Mouse (Mus musculus): Measurements from ENCODE around the gene P2rx5.
A peak's percentile ranks its signal among the peaks of the same experiment; 100 is the strongest.

The P2rx5 gene

DNA sequence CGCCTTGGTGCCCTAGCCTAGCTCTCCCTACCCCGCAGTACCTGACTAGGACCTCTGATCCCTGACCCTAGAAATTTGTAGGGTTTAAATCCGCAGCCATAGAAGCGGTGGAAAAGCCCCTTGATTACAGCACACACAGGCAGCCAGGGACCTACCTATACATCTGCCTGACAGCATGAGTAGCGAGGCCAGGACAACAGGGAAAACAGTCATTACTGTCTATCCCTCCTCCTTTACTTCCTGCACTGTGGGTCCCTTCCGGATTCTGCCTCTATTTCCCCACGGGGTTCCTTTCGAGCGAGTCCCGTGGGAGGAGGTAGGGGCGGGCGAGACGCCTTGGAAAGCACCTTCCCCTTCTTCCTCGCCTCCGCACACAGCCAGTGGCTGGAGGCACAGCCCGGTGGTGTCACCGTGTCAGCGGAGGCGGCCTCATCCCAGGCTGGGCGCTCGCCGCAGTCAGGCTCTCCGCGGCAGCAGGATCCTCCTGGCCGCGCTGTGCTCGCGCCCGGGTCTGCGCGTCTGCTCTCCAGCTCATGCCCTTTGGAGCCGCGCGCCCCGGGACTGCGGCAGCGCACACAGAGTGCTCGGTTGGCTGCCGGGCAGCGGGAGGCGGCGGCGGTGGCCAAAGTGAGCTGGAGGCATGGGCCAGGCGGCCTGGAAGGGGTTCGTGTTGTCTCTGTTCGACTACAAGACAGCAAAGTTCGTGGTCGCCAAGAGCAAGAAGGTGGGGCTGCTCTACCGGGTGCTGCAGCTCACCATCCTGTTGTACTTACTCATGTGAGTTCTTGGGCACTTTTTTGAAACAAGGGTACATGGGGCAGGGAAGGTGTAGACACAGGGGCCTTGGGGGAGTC, at the start of gene P2rx5:
TSS of gene P2rx5 (plus strand) at position 465 of the 854 bp plus-strand sequence.
- DNase-seq: peak; percentile 32 to 45

DNA sequence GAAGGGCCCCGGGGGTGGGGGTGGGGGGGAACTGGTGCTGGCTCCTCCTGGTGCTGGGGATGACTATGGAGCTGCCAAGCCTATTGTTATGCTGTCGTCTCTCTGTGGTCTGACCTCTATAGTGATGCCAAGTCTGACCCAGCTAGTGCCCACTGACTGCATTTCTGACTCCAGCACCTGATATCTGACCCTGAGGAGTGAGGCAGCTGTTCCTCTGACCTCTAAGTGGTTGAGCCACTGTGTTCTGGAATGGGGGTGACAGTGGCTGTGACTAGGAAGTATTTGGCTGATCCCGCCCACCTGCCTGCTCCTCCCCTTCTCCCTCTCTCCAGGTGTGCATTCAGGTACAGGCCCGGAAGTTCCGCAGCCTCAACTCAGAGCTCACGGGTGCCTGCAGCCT, 48.8 kb upstream of the P2rx5 start:
- DNase-seq: no peak

DNA sequence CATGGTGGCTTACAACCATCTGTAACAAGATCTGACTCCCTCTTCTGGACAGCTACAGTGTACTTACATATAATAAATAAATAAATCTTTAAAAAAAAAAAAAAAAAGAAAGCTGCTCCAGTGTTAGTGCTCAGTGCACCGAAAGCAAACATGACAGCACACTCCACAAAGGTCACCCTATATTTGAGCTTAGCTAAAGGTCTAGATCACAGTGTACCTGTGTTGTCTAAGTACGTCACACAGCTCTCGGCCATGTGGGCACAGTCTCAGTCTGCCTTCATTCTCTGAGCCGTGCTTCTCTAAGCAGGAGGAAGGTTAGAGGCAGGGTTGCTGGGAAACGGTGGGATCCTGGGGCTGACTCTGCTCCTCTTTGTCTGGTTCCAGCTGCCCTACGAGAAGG, 33.7 kb upstream of the P2rx5 start:
- DNase-seq: no peak

DNA sequence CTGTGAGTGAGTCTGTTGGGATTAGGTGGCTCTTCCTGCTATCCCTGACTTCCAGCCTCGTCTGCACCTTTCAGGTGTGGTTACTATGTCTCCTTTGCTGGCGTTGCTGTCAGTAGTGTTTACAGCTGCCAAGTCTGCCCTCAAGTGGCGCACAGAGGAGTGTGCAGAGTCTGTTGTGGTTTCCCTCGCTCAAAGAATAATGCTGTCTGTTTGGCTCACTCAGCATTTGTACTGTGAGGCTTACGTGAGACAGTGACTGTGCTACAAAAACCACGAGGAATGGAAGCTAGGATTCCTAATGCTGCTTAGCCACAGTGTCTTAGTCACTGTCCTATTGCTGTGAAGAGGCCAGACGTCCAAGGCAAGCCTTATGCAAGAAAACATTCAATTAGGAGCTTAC, 29.2 kb upstream of the P2rx5 start:
- DNase-seq: no peak

DNA sequence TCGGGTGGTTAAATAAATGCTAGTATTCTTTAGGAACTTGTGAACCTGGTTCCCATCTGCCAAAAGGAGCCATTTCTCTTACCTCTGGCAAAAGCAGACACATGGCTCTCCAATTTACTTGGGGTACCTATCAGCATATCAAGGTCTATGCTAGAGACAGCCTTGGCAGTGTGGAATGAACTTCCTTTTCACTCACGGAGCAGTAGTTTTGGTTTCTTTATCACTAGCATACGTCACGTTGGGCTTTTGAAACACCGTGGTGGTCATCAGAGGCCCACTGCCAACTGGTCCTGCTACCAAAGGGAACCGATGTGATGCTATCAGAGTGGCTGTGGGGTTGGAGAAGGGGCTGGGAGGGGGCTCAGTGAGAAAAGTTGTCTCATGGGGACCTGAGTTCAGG, 27.2 kb upstream of the P2rx5 start:
- no peak for DNase-seq

DNA sequence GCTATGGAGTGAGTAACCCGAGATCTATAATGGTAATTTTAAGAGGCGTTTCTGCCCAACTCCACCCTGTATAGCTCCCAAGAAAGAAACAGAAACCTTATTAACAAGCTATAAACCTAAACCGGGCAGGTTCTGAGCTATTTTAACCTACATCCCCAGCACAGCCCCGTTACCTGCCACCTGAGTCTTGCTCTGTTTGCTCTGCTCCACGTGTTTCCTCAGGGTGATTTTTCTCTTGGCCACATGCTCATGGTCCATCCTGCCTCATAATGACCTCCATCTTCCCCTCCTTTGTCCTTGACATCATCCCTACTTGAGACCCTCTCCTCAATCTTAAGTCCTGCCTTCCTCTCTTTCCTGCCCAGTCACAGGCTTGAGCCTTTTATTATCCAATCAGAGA, 26.0 kb upstream of the P2rx5 start:
- DNase-seq: no peak

DNA sequence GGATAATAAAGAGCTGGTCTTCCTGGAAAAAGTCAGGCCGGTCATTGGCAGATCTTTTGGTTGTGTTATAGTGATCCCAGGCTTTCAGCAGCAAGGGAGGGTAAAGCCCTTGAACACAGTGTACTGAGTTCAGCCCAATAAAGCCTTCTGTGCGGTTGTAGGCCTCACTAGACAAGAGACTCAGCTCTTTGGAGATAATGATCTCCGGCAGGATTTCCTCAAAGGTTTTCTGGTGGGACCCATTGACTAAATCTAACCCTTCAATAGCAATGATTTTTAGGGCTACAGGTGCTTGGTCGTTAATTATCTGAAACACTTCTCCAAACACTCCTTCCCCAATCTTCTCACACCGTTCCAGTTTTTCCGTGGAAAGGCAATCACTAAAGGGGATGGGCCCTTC, 23.6 kb upstream of the P2rx5 start:
- no peak for DNase-seq

DNA sequence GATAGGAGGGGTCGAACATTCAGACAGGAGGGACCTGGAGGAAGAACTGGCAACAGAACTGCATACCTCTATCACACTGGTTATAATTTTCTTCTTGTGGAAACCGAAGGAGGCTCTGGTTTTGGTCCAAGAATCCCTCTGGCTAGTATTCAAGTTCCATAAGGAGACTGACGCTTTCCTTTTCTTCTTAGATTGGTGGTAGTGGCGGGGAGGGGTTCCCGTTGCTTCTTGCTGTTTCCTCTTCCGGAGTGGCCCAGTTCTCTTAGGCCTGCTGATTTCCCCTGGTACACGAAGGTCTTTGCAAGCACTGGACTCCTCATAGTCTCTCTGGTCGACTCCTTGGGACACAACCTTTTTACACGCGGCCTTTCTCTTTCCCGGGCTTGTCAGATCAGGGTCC, 23.1 kb upstream of the P2rx5 start:
- DNase-seq: no peak

DNA sequence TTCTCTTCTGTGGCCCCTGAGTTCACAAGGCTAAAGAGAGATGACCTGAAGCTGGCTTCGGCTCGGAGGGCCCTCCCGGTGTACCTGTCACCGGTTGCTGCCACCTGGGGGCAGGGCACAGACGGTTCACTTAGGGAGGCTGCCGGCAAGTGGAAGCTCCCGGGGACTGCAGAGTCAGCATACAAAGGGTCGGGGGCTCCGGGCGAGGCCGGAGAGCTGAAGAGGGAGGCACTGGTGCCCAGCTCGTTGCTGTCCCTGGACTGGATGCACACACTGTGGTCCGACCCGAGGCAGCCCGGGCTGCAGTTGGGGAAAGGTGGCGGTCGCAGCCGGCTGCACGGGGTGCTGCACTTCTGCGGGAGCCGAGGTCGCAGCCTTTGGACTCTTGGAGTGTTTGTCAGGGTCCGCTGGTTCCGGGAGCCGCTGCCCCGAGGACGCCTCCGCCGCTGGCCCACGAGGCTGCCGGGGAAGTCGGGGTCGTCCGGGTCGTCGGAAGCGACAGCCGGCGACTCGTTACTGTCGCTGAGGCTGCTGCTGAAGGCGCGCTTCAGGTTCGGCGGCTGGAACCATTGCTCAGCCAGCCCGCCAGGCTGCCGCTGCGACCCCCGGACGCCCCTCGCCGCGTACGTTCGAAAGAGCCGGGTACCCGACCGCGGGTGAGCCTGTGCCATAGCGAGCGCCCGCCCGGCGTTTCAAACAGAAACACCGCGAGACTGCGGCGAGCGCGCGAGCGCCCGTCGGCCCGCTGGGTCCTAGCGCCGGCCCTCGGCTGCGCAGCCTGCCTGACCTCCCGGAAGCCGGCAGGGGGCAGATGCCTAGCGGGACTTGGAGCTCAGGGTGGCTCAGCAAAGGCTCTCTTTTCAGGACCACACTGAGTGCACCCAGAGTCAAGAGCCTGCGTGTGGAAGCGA, 22.4 kb upstream of the P2rx5 start, which contains the start of gene Haspin:
TSS of gene Haspin (minus strand) at position 704 of the 911 bp plus-strand sequence.
- DNase-seq: peak; percentile 93 to 96

DNA sequence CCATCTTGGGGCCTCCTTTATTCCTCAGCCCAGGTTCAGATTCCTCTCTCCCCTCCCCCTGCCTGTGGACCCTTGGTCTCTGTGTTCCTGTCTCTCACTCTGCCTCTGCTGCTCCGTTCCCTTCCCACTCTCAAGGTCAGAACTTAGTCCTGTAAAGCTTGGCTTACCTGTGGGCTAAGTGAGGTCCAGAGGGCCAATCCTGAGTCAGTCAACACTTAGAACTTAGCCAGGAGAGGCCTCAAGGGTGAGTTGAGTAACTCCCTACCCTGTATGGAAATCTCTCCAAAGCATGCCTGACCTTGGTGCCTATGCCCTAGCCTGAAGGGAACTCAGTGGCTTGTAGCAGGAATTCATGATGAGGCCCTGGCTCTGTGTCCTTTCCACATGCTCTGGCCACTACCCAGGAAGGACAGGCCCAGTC, 15.9 kb upstream of the P2rx5 start:
- no peak for DNase-seq

DNA sequence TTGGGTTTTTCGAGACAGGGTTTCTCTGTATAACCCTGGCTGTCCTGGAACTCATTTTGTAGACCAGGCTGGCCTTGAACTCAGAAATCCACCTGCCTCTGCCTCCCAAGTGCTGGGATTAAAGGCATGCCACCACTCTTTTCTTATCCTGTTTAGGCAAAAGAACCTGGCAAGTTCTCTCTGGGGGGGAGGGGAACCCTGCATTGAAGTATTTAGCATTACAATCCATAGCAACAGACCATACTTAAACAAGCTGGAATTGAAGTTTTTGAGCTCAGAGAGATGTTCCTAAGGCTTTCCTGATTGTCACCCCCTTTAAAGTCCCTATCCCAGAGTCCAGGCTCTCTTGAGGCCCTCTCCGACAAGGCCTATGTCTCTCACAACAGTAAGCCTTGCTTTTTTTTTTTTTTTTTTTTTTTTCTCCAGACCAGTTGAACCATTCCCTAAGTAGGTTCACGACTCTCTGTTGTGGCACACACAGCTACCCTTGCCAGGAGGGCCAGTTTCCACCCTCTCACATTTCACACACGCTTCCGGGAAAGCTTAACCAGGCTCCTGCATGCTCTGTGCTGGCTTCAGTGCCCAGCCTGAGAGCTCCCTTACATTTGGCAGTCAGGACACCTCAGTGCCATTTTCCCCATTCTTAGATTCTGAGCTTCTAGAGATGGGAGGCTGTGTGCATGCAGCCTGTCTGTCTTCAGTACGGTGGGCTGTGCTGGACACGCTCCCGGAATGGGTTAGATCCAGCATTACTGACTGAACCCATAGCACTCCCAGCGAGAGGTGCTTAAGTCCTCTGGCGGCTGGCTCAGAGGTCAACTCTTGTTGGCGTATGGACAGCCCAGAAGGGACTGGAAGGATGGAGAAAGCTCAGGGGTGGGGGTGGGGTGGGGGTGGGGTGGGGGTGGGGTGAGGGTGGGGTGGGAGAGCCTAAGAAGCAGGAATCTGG, 13.9 kb upstream of the P2rx5 start:
- no peak for DNase-seq

DNA sequence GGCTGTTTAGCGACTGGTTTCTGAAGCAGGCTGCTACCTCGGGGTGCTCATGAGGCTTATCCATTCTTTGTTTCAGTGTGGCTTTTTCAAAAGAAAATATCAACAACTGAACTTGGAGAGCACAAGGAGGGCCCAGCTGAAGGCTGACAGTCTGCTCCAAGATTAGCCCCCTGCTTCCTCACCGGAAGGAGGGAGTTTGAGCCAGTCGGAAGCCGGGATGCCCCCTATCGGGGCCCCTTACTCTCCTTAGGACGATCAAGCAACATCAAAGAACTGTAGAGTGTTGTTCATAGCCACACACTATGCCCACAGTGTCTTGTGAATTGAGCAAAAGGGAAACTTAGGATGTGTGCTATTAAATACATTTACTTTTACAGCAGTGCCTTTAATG, 13.3 kb upstream of the P2rx5 start:
- DNase-seq: no peak

DNA sequence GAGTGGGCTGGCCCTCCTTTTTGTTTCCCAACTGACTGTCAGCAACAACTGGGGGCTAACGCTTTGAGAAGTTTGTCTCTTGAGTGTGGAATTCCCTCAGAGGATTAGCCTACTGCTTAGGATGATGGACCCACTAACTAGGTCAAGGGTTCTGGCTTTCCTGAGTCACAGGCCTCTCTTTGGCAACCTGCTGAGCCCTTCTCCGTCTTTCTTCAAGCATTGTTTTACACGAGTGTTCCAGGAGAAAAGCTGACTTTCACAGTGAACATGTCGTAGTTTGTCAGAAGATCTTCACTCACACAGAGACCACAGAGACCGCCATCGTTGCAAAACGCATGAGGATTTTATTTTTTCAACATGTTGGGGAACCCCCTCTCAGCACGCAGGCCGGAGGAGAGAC, 12.0 kb upstream of the P2rx5 start:
- DNase-seq: no peak

DNA sequence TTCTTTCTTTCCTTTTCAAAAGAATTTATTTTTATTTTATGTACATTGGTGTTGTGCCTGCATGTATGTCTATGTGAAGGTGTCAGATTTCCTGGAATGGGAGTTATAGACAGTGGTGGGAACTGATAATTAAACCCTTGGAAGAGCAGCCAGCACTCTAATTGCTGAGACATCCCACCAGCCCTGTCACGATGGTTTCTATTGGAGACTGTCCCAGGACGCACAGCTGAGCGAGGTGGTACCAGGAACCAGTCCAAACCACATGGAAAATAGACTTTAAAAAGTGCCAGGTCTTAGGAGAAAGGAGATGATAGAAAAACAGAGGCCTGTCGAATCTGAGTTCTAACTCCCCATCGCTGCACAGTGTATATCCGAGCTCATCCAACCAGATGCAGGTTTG, 5.2 kb upstream of the P2rx5 start:
- no peak for DNase-seq

DNA sequence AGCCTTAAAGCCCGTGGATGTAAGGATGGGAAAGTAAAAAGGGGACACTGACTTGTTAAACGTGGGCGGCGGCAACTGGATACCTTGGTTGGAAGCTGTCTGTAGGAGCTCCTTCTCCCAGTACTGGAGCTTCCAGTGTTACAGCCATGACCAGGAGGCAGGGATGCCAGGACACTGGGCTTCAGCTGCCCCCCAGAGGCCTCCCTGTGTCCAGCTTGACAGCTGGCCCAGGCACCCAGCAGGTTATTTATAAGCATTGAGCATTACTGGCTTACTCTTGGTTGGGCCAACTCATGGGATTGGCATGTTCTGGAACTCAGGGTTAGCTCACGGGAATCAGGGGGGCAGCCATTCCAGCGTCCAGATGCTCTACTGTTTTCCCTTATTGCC, 585 bp downstream of the P2rx5 start:
- DNase-seq: no peak

DNA sequence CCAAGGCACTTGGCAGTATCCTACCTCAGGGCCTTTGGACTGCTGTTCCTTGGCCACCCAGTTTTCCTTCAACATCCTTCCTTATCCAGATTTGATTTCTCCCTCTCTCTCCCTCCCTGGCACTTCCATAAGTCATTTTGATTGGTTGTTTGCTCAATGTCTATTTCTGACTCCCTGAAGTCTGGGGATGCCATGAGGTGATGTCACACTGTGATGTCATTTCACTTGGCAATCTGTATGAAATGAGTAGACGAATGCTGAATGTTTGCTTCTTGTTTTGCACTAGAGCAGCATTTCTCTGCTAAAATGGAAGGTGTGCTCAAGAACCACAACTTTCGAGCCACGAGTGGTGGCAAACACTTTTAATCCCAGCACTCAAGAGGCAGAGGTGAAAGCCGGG, 1.4 kb downstream of the P2rx5 start:
- DNase-seq: no peak

DNA sequence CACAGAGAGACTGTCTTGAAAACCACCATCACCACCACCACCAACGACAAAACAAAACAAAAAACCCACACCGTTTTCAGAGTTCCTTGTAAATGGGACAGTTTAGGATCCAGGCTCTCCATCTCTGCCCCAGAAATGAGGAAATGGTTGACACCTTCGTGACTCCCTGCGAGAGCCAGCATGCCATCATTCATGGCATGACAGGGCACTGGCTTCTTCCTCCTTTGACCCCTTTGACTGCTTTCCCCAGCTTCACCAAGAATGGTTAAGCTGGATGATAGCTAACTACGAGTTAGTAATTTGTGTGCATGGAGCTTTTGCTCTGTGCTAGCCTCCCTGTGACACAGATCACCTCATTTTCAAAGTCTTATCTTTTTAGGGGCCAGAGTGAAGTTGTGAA, 2.1 kb downstream of the P2rx5 start:
- no peak for DNase-seq

DNA sequence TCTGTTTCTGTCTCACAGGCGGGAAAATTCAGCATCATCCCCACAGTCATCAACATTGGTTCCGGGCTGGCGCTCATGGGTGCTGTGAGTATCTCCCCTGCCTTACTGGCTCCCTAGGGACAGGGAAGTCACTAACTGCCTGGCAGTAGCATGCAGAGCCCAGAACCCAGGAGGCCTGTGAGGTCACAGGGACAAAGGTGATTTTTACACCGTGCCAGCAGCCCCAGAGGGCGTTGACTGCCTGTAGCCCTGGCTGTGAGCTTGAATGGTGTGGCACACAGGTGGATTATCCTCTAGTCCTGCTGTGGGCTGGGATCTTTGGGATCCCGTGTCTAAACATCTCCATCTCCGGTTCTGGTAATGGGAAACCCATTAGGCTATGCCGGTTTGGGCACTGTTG, 7.8 kb downstream of the P2rx5 start:
- DNase-seq: no peak

DNA sequence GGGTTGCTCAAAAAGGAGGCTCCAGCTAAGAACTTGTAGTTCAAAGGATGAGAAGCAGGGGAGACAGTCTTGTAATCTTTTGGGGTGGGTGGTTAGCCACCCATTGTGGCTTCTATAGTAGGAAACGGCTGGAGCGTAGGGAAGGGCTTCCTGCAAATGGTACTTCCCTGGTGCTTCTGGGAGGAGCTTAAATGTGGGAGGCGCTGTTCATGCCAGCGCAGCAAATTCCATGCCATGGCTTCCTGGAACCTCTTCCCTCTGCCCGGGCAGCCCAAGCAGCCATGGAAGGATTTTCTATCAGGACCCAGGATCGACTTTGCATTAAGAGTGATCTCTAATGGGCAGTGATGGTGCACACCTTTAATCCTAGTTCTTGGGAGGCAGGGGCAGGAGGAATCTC, 8.4 kb downstream of the P2rx5 start:
- DNase-seq: no peak

DNA sequence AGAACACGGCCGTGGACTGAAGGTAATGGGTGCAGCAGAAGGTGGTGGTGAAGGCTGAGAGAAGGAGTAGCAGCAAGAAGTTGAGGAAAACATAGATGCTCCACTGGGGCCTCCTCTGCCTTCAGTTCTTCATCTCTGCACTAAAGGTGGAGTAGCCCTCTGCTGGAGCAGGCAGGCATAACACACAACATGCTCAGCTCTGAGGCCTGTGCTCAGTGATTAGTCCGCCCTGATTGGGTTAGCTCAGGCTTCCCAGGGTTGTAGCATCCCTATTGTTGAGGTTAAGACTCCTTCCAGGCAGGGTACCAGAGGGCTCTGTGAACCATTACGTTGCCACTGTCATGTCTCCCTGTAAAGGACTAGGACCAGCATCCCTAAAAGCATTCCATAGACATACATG, 9.0 kb downstream of the P2rx5 start:
- DNase-seq: peak; percentile 74 to 82

DNA sequence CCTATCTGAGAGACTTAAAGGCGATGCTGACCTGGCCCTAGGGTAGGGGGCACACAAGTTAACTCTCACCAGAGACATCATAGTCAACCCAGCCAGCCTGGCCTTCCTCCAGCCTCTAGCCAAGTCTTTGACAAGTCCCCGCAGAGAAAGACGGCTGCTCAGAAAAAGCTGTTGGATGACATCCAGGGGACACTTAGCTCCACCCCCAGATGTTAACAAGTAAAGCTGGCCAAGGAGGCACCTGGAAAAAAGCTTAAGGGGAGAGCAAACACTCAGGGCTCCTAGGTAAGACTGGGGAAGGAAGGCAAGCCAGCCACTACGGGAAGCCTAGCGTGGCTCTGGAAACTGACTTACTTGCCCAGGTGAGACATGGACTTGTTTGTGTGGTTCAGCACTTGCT, 12.0 kb downstream of the P2rx5 start:
- no peak for DNase-seq

DNA sequence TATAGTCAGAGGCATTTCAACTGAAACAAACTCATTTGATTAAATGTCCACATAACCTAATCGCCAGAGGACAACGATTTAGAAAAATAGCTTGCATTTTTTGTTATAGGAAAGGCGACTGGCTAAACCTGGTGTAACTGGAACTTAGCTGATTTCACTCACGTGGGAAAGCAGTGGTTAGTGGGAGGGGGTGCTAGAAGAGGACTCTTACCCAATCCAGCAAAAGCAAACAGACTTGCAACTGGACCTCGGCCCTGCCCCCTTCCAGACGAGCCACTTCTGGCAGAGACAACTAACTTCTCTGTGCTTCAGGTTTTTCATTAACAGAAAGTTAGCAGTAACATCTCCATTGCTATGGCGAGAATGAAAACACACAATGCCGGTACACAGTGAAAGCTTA, 15.4 kb downstream of the P2rx5 start:
- no peak for DNase-seq

DNA sequence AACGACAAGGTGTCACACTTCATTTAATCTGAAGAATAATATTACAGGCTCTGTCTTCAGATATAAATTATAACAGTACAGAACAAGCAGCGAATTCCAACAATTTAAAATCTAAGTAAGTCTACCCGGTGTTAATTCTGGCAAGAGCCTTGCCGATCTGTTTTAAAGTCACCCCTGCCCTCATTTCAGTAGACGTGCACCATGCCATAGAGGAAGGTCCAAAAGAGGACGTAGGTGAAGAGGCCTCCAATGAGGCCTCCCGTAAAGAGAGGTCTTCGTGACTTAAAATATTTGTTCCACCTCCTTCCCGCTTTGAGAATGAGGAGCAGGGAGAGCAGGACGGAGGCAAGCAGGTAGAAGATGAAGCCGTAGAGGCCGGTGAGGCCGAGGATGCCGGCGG, 16.0 kb downstream of the P2rx5 start:
- no peak for DNase-seq
